Mouse (Mus musculus) T-cell, adult 2 months (primary cell): ENCODE data around the gene Tatdn2.
A peak's percentile ranks its signal among the peaks of the same experiment; 100 is the strongest.

Experiments used
- DNase-seq: peaks from one replicate; pipeline ENCODE4 v3.0.0; 2022; ENCODE audit warnings: low spot score

Gene Tatdn2

GRCm38 (mm10) chr6:113714276-113714675 is 17.4 kb downstream of the Tatdn2 start:
- DNase-seq: no peak

GRCm38 (mm10) chr6:113714797-113715196 is 17.9 kb downstream of the Tatdn2 start:
- DNase-seq: no peak

GRCm38 (mm10) chr6:113717541-113717940 is 20.7 kb downstream of the Tatdn2 start:
- no peak for DNase-seq

- DNase-seq: no peak
These were observed 23.0 kb downstream of the Tatdn2 start, which contains the start of gene Ghrl for GRCm38 (mm10) chr6:113719878-113720277. TSS of gene Ghrl (minus strand) at chr6:113719880.

DNA sequence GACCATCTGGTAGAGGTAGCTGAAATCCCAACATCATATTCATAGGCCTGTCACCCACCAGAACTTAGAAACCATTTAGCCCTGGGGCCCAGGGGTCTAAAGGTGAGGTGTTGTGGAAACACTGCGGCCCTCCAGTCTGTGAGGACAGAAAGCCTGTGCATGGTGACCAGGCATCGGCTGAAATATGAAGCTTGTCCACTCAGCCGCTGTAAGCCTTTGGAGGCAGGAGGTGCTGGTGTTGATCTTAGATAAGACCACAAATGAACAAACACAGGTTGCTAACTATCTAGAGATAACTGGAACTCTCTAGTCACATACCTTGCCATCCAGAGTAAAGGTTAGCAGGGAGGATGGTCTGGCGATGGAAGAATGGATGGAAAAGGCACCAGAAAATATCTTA is 24.2 kb downstream of the Tatdn2 start:
- no peak for DNase-seq

GRCm38 (mm10) chr6:113728181-113728580 is 31.3 kb downstream of the Tatdn2 start:
- DNase-seq: no peak

GRCm38 (mm10) chr6:113731296-113731695 is 34.4 kb downstream of the Tatdn2 start:
- DNase-seq: no peak

GRCm38 (mm10) chr6:113737318-113738046 is 40.6 kb downstream of the Tatdn2 start:
- DNase-seq: no peak

DNA sequence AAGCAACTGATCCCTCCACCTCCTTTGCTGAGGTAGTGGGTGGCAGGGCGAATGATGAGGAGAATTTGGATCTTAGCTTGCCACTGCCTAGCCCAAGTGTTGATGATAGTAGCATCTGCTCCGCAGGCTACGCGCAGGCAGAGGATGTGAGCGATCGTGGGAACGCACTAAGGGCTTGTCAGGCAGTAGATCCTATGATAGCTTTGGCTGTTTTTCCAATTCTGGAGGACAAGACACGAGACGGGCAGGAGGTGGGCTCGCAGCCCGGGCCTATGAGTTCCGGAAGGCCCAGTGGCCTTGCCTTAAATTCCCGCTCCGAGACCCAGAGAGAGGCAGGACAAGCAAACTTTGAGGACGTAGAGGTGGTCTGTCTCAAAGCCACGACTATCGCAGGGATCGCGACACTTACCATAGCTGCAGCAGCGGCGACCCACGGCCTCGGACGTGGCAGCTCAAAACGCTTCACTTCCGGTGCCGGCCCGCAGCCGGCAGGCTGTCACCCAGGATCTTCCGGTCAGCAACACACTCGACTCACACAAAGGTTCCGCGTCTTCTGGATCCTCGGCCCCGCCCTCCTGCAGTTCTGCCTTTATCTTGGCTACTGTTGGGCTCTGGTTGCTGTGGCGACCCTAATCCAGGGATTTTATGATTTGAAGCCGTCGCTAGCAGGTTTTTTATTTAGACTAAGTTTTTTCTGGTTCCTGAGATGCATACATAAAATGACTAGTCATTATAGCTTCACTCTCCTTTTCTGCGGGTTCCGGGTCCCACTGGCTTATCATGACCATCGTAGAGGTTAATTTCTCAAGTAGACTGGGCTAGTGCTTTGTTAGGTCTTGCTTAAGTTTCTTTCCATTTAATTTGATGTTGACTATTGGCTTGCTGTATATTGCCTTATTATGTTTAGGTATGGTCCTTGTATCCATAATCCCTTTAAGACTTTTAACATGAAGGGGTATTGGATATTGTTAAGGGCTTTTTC is 43.7 kb downstream of the Tatdn2 start, which contains the start of gene Sec13:
Gene Sec13 (minus strand): TSS at position 508 of the 982 bp plus-strand sequence.
- DNase-seq: peak; percentile 85

DNA sequence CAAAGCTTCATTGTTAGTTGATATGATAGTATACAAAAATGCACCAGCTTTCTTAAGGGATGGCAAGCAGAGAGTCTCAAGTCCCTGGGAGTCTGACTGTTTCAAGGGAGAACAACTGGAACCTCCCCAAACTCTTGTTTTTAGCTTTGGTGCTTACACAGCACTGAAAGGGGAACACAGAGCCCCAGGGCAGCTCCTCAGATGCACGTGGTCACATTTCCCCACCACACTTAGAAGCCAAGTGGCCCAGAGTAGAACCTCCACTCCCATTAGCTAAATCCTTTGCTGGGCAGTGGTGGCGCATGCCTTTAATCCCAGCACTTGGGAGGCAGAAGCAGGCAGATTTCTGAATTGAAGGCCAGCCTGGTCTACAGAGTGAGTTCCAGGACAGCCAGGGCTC is 44.6 kb downstream of the Tatdn2 start:
- DNase-seq: no peak

GRCm38 (mm10) chr6:113742321-113742720 is 45.5 kb downstream of the Tatdn2 start:
- DNase-seq: no peak

- no peak for DNase-seq
These were observed 46.3 kb downstream of the Tatdn2 start for GRCm38 (mm10) chr6:113743111-113743510.

DNA sequence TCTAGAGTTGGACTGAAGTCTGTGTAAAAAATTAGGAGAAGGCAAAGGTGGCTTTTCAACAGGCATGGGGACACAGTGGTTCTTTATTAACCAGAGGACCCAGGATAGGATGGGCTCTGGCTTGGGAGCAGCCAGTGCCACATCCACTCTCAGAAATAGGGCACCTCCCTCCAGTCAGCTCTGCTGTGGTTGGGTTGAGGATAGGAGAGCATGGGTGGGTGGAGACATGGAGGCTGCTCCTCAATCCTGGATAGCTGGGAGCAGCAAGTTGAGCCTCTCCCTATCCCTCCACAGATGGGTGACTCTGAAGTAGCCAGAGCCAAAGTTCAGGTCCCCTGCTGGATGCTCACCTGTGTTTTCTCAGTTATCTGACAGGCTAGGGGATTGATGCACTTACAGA is 48.3 kb downstream of the Tatdn2 start:
- DNase-seq: no peak

GRCm38 (mm10) chr6:113747284-113747683 is 50.4 kb downstream of the Tatdn2 start:
- DNase-seq: no peak

- DNase-seq: no peak
These were observed 51.5 kb downstream of the Tatdn2 start for GRCm38 (mm10) chr6:113748351-113748750.

DNA sequence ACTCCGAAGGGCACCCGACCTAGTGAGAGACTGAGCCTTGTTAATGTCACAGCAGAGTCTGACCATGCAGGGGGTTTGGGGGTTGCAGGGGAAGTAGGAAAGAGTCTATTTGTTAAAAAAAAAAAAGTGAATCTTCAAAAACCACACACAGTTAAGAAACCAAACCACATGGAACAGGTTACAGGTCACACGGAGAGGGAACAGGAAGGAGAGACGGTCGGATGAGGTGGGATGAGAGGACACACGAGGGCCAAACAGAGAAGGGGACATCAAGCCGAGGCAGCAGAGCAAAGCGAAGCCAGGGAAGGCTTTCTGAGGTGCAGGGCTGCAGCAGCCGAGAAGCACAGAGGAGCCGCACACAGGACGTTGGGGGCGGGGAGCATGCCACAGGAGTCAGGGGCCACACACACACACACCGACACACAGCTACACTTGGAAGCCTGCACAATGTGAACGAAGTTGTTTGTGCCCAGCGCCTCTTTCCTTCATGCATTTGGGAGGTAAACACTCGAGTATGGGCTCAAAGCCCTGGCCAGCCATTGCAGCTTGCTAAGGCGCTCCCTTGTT is 52.4 kb downstream of the Tatdn2 start:
- DNase-seq: peak; percentile 24
